Mouse (Mus musculus) liver, embryonic 12.5 days (tissue): Measurements from ENCODE around the gene Gm49342. TPM values are rescaled to one million over a fixed set of nuclear protein-coding genes. Genes with fewer than 3 reads are reported as not detected.
A peak's percentile ranks its signal among the peaks of the same experiment; 100 is the strongest.
"Not testable (repeated sequence)": the region's sequence is repeated elsewhere in the genome, so short reads cannot be mapped to it uniquely, and the experiment has no call there.

Experiments used
- ATAC-seq: fragments of 200-750 bp; cut with Nextera tagmentation; 2 replicates; pipeline ENCODE4 v1.8.0; 2017; ENCODE audit warnings: moderate number of reproducible peaks, mild to moderate bottlenecking, moderate library complexity
- H3K27ac ChIP-seq: fragments of 300-500 bp; sonication (generic); 2 replicates; pipeline ENCODE4 v1.5.1; 2016; ENCODE audit warnings: mild to moderate bottlenecking
- H3K27me3 ChIP-seq: fragments of 300-500 bp; sonication (generic); replicated peaks from 2 replicates; pipeline ENCODE4 v1.6.1; 2016; ENCODE audit warnings: mild to moderate bottlenecking, moderate library complexity
- H3K36me3 ChIP-seq: fragments of 300-500 bp; sonication (generic); 2 replicates; pipeline ENCODE4 v1.6.1; 2016; ENCODE audit warnings: mild to moderate bottlenecking, moderate library complexity
- H3K4me1 ChIP-seq: fragments of 300-500 bp; sonication (generic); 2 replicates; pipeline ENCODE4 v1.6.1; 2016
- H3K4me2 ChIP-seq: fragments of 300-500 bp; sonication (generic); 2 replicates; pipeline ENCODE4 v1.6.1; 2016; ENCODE audit warnings: mild to moderate bottlenecking, moderate library complexity
- H3K4me3 ChIP-seq: fragments of 300-500 bp; sonication (generic); 2 replicates; pipeline ENCODE4 v1.5.1; 2016; ENCODE audit warnings: mild to moderate bottlenecking, moderate library complexity
- H3K9ac ChIP-seq: fragments of 300-500 bp; sonication (generic); 2 replicates; pipeline ENCODE4 v1.6.1; 2016; ENCODE audit warnings: mild to moderate bottlenecking, moderate library complexity
- H3K9me3 ChIP-seq: fragments of 300-500 bp; sonication (generic); replicated peaks from 2 replicates; pipeline ENCODE4 v1.6.1; 2016; ENCODE audit warnings: mild to moderate bottlenecking, moderate library complexity
- WGBS: fragments of 180-500 bp; shearing (Covaris S2); methylation state at CpG from one replicate; pipeline ENCODE4 v1.1.7; 2016; ENCODE audit not compliant: insufficient replicate concordance; 5-methylcytosine and 5-hydroxymethylcytosine counted together
- polyA plus RNA-seq: library from polyadenylated mRNA; unstranded; fragments of >200 nt; fragmentation: Nextera tagmentation; extraction: Ambion mirVana; gene quantifications from 2 replicates; pipeline ENCODE4 v1.2.1, GENCODE M21; 2016

Gene Gm49342
- polyA plus RNA-seq, 1 experiment from 2014 or later = not detected

DNA sequence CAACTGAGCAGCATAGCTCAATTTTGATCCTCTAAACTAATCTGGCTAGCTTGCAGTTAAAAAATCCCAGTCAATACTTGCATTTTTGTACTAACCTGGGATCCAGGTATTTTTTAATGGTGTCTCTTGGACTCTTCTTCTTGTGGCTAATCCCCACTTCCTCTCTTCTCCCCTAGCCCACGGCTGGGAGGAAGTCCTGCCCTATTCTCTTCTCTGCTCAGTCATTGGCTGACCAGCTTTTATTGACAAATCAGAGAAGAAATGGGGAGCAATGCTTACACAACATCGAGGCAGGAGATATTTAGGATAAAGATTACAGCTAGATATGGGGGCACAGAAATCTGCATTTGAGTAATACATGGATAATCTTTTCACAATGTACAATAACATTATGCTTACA is 5.4 kb upstream of the Gm49342 start:
- Histone ChIP-seq H3K27me3 (no peaks in the 10 kb centered on the region), H3K4me3 (no peak overlapping the region), H3K36me3 (no peaks in the 10 kb centered on the region), H3K27ac (no peak overlapping the region), H3K4me1 (peaks cover 4% of the 10 kb centered on the region), H3K9ac (no peak overlapping the region), H3K4me2 (peak overlapping the region; percentile 9; the same call in 1 of the 2 replicates), H3K9me3 (no peaks in the 10 kb centered on the region)
- no peak for ATAC-seq
- WGBS = 8% methylated on average over 2 of the region's 2 CpGs

DNA sequence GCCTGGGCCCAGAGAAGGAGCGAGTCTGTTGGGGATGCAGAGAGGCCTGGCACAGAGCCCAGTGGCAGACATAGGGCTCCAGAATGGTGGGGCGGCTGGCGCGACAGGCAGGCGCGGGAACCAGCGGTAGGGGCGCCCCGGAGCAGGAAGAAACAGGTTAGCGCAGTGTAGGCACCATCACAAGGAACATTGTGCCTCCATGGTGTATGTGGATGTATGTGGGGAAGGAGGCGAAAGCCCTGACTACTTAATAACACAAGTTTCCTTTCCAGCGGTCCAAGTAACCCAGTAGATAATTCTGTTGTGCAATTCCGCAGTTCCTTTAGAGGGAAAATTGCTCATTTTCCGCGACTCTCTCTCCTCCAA is 334 bp downstream of the Gm49342 start:
- peak overlapping the region; percentile 83 for H3K9ac ChIP-seq
- under 1% methylated on average over 15 of the region's 15 CpGs for WGBS
- H3K4me2 ChIP-seq = peak overlapping the region; percentile 80
- peaks cover 20% of the 10 kb centered on the region for H3K36me3 ChIP-seq
- peaks cover 17% of the 10 kb centered on the region for H3K4me1 ChIP-seq
- H3K27me3 ChIP-seq, H3K9me3 ChIP-seq: not testable (repeated sequence)
- H3K27ac ChIP-seq = peak overlapping the region; percentile 92
- ATAC-seq = peak; percentile 91
- H3K4me3 ChIP-seq = peak overlapping the region; percentile 75

DNA sequence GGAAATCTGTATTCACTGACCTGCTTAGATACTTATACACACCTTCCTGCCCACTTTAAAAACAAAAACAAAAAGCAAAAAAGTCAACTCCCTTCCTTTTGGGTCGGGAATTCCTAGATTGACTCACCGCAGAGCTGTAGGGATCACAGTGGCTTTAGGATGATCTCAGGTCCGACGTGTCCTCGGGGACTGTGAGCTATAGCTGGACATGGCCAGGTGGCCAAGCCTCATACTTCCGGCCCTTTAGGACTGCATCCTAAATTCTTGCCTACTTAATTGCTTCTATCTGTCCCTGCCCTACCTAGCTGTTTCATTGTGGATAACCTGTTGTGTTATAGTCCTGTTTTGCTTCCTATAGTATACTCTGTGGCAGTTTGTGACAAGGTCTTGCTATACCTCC is 764 bp downstream of the Gm49342 start:
- Histone ChIP-seq H3K4me2 (peak overlapping the region; percentile 80), H3K4me1 (peaks cover 17% of the 10 kb centered on the region), H3K36me3 (peaks cover 22% of the 10 kb centered on the region), H3K4me3 (peak overlapping the region; percentile 75), H3K9ac (peak overlapping the region; percentile 83), H3K27ac (peak overlapping the region; percentile 92)
- not testable (repeated sequence) for H3K27me3 ChIP-seq, ATAC-seq, H3K9me3 ChIP-seq
- 7% methylated on average over 6 of the region's 6 CpGs for WGBS

DNA sequence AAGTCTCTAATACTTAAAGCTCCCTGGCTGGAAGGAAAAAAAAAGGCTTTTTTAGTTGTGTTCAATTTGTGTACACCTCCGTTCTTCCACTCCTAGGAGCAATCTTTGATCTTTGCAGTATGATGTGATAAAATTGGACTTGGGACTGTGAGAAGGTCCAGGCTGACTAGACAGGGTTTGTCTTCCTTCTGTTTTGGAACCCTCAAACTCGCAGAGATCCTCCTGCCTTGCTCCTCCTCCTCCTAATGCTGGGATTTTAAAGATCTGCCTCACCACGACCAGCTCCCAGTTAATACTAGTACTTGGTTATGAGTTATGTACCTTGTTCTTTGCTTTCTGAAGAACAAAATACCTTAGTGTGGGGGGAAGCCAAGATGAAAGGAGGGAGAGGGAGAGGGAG is 1.2 kb downstream of the Gm49342 start:
- 10% methylated on average over 3 of the region's 3 CpGs for WGBS
- ATAC-seq, H3K27me3 ChIP-seq, H3K9me3 ChIP-seq: not testable (repeated sequence)
- H3K9ac ChIP-seq = peak overlapping the region; percentile 83
- peaks cover 26% of the 10 kb centered on the region for H3K36me3 ChIP-seq
- peak overlapping the region; percentile 80 for H3K4me2 ChIP-seq
- peaks cover 17% of the 10 kb centered on the region for H3K4me1 ChIP-seq
- peak overlapping the region; percentile 92 for H3K27ac ChIP-seq
- H3K4me3 ChIP-seq = peak overlapping the region; percentile 75

DNA sequence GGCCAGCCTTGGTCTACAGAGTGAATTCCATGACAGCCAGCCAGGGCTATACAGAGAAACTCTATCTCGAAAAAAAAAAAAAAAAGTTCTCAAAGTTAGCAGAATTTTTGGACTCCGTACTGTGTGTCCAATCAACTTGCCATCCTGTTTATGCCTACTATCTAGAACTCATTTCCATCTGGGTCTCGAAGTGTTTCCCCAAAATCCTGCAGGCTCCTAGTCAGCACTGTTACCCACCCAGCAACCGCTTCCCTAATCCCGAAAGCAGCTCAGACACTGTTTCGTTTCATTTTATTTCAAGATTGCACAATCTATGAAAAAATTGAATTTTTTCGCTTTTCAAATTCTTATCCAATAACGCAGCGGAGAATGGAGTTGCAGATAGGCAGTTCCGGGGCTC is 11.2 kb downstream of the Gm49342 start:
- ATAC-seq = no peak
- Histone ChIP-seq H3K4me1 (peaks cover 29% of the 10 kb centered on the region), H3K4me2 (peak overlapping the region; percentile 61; the same call in 1 of the 2 replicates), H3K27ac (no peak overlapping the region), H3K9me3 (no peaks in the 10 kb centered on the region), H3K4me3 (no peak overlapping the region), H3K9ac (no peak overlapping the region), H3K36me3 (peaks cover 29% of the 10 kb centered on the region), H3K27me3 (no peaks in the 10 kb centered on the region)
- 78% methylated on average over 10 of the region's 10 CpGs for WGBS

DNA sequence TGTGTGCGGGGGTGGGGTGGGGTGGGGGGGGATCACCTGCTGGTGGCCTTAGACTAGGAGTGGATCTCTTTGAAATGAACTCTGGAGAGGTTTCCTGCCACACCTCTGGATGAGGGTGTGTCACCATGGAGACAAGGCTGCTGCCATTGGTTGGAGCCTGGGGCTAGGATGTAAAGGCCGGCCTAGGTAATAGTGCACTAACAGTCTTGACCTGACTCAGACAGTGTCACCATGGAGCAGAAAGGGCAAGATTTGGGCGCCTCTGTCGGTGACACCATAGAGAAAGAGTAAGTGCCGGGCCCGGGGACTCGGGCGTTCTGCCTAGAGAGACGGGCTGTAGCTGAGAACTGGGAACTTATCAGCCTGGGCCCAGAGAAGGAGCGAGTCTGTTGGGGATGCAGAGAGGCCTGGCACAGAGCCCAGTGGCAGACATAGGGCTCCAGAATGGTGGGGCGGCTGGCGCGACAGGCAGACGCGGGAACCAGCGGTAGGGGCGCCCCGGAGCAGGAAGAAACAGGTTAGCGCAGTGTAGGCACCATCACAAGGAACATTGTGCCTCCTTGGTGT is 11.7 kb downstream of the Gm49342 start, which contains the start of gene Pnp2:
Gene Pnp2 (plus strand): TSS at position 51 of the 567 bp plus-strand sequence.
- H3K27ac ChIP-seq = peak within 1 kb of the TSS; percentile 76

DNA sequence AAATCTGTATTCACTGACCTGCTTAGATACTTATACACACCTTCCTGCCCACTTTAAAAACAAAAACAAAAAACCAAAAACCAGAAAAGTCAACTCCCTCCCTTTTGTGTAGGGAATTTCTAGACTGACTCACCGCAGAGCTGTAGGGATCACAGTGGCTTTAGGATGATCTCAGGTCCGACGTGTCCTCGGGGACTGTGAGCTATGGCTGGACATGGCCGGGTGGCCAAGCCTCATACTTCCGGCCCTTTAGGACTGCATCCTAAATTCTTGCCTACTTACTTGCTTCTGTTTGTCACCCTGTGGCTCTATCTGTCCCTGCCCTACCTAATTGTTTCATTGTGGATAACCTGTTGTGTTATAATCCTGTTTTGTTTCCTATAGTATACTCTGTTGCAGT is 12.4 kb downstream of the Gm49342 start:
- ATAC-seq, H3K9me3 ChIP-seq, H3K27me3 ChIP-seq: not testable (repeated sequence)
- peak overlapping the region; percentile 76 for H3K27ac ChIP-seq
- peaks cover 29% of the 10 kb centered on the region for H3K4me1 ChIP-seq
- H3K36me3 ChIP-seq = peaks cover 17% of the 10 kb centered on the region
- WGBS = 79% methylated on average over 6 of the region's 6 CpGs
- peak overlapping the region; percentile 46 for H3K9ac ChIP-seq
- H3K4me2 ChIP-seq = peak overlapping the region; percentile 61
- peak overlapping the region; percentile 45 for H3K4me3 ChIP-seq

More for the DNA sequence above, 11.7 kb downstream of the Gm49342 start, which contains the start of gene Pnp2:
- Histone ChIP-seq H3K4me2 (peak within 1 kb of the TSS; percentile 61), H3K4me3 (peak within 1 kb of the TSS; percentile 45), H3K9ac (peak within 1 kb of the TSS; percentile 46), H3K4me1 (peaks cover 29% of the 10 kb centered on the region), H3K36me3 (peaks cover 24% of the 10 kb centered on the region)
- not testable (repeated sequence) for H3K27me3 ChIP-seq, H3K9me3 ChIP-seq
- ATAC-seq = peak; percentile 79
- WGBS = 16% methylated on average over 19 of the region's 19 CpGs

DNA sequence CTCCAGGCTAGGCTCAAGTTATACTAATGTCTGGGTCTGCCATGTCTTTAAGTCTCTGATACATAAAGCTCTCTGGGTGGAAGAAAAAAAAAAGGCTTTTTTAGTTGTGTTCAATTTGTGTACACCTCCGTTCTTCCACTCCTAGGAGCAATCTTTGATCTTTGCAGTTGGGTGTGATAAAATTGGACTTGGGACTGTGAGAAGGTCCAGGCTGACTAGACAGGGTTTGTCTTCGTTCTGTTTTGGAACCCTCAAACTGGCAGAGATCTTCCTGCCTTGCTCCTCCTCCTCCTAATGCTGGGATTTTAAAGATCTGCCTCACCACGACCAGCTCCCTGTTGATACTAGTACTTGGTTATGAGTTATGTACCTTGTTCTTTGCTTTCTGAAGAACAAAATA is 12.8 kb downstream of the Gm49342 start:
- H3K27me3 ChIP-seq, ATAC-seq, H3K9me3 ChIP-seq: not testable (repeated sequence)
- Histone ChIP-seq H3K4me3 (peak overlapping the region; percentile 45; the same call in 1 of the 2 replicates), H3K4me1 (peaks cover 29% of the 10 kb centered on the region), H3K4me2 (peak overlapping the region; percentile 61), H3K9ac (0 out of 2 replicates have a peak overlapping the region, but pooled peaks have one; percentile 46), H3K36me3 (peaks cover 13% of the 10 kb centered on the region), H3K27ac (peak overlapping the region; percentile 76)
- WGBS = 47% methylated on average over 3 of the region's 3 CpGs

DNA sequence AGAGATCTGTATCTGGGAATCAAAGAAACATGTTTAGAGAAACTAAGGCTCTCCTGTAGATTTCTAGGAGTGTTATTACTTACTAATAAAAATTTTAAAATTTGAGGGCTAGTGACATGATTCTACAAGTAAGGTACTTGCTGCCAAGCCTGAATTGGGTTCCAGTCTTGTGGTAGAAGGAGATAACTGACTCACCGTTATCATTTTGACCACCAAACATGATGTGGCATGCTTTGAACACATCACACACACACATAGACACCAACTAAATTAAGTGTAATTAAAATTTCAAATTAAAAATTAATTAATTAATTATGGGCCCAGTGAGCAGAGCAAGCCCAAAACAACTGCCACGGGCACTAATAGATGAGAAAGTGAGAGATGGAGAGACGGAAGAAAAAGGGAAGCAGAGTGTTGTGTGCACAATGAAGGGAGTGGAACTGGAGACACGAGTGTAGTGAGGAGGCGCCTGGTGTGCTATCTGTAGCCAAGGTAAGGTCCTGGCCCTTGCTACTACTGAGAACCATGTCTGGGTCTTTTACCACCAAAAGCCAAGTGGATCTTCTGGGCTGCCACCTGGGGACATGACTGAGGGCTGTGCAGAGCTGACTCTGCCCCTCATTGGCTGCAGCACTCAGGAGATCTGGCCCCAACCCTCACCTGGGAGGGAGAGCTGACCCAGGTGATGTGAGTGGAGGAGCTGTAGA is 14.1 kb downstream of the Gm49342 start:
- not testable (repeated sequence) for H3K27me3 ChIP-seq, H3K9me3 ChIP-seq, H3K9ac ChIP-seq, H3K36me3 ChIP-seq, H3K4me3 ChIP-seq
- Histone ChIP-seq H3K4me1 (peaks cover 29% of the 10 kb centered on the region), H3K27ac (peak overlapping the region; percentile 76), H3K4me2 (peak overlapping the region; percentile 44)
- WGBS = 41% methylated on average over 5 of the region's 5 CpGs
- peak; percentile 77 for ATAC-seq

DNA sequence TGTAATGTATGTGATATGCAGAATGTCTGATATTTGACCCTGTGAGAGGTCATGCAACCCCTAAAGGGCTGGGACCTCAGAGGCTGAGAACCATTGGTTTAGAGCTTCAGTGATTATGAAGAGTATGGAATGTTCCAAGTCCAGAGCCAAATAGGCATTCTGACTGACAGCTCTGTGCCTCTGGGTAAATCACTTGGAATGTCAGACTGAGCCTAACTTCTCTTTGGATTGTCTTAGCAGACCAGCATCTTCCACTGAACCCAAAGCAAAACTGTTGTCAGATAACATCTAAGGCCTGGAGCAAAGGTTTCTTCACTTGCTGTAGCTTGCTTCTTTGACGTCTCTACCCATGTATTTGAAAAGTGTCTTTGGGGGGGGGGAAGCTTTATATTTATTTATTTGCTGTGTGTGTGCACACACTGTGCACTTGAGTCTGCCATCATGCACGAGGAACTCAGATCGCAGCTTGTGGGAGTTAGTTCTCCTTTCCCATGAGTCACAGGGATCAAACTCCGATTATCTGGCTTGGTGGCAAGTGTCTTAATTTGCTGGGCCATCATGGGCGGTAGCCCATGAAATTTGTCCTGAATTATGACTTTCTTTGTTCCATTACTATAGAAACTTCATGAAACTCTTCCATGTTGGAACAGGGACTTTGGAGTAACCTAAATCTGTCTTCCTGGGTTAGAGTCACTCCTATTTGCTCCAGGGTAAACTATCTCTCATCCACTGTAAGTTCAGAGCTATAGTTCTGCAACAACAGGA is 24.1 kb downstream of the Gm49342 start:
- no peak overlapping the region for H3K4me3 ChIP-seq
- no peak overlapping the region for H3K27ac ChIP-seq
- no peaks in the 10 kb centered on the region for H3K9me3 ChIP-seq
- H3K4me2 ChIP-seq = no peak overlapping the region
- H3K27me3 ChIP-seq = no peaks in the 10 kb centered on the region
- H3K36me3 ChIP-seq = 0 out of 2 replicates have a peak, but pooled peaks cover 7% of the 10 kb centered on the region
- peaks cover 14% of the 10 kb centered on the region; the same call in 1 of the 2 replicates for H3K4me1 ChIP-seq
- no peak overlapping the region for H3K9ac ChIP-seq
- ATAC-seq = no peak
- 76% methylated on average over 5 of the region's 5 CpGs for WGBS

DNA sequence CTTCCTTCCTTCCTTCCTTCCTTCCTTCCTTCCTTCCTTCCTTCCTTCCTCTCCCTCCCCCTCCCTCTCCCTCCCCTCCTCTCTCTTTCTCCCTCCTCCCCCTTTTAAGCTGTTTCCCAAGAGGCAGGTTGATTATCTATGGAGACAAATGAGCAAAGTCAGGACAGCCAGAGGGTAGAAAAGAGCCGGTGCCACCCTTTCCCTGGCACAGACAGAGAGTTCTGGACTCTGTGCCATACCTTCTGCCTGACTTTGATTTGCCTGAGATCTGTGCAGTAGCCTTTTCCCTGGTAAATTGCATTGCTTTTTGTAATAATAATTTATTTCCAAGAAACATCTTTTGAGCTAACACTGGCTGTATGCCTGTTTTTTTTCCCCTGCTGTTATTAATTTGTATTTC is 24.7 kb downstream of the Gm49342 start:
- no peak for ATAC-seq
- Histone ChIP-seq H3K4me1 (peaks cover 14% of the 10 kb centered on the region; the same call in 1 of the 2 replicates), H3K9me3 (no peaks in the 10 kb centered on the region), H3K27me3 (no peaks in the 10 kb centered on the region), H3K36me3 (0 out of 2 replicates have a peak, but pooled peaks cover 7% of the 10 kb centered on the region), H3K9ac (no peak overlapping the region), H3K27ac (no peak overlapping the region), H3K4me3 (no peak overlapping the region), H3K4me2 (no peak overlapping the region)
- 50% methylated on average over 1 of the region's 1 CpGs for WGBS
